Mouse (Mus musculus) kidney, adult 2 months (tissue): ENCODE results near the gene Tex44. TPM values are rescaled to one million over a fixed set of nuclear protein-coding genes. Genes with fewer than 3 reads are reported as not detected.
A peak's percentile ranks its signal among the peaks of the same experiment; 100 is the strongest.

Source experiments
- DNase-seq: peaks from one replicate; pipeline ENCODE4 v3.0.0; 2021
- H3K27ac ChIP-seq: fragments of 200-500 bp; 2 replicates; pipeline ENCODE4 v1.5.1; 2012; ENCODE audit warnings: low read depth, low read length, control low read depth, inconsistent platforms; ENCODE audit not compliant: insufficient read depth
- H3K27me3 ChIP-seq: fragments of 200-500 bp; replicated peaks from 2 replicates; pipeline ENCODE4 v1.6.1; 2012; ENCODE audit warnings: mild to moderate bottlenecking, moderate library complexity, low read length, inconsistent platforms; ENCODE audit not compliant: control insufficient read depth, insufficient read depth
- H3K36me3 ChIP-seq: fragments of 200-500 bp; 2 replicates; pipeline ENCODE4 v1.6.1; 2012; ENCODE audit warnings: mild to moderate bottlenecking, moderate library complexity, low read length, inconsistent platforms; ENCODE audit not compliant: control insufficient read depth, insufficient read depth
- H3K4me1 ChIP-seq: fragments of 200-500 bp; 2 replicates; pipeline ENCODE4 v1.6.1; 2011; ENCODE audit warnings: low read length; ENCODE audit not compliant: control insufficient read depth, insufficient read depth
- H3K4me3 ChIP-seq: fragments of 200-500 bp; 2 replicates; pipeline ENCODE4 v1.5.1; 2011; ENCODE audit warnings: mild to moderate bottlenecking, low read depth, low read length, control low read depth; ENCODE audit not compliant: insufficient read depth
- CTCF ChIP-seq: fragments of 200-500 bp; conservative IDR thresholded peaks from 2 replicates; pipeline ENCODE4 v1.5.1; 2011; ENCODE audit warnings: low read depth, mild to moderate bottlenecking, control low read depth, low read length, moderate library complexity, mixed read lengths; ENCODE audit not compliant: insufficient read depth, insufficient read length
- POLR2A ChIP-seq: fragments of 200-500 bp; IDR thresholded peaks from one replicate; pipeline ENCODE4 v1.6.1; 2011; ENCODE audit warnings: low read depth, low read length, control low read depth
- WGBS: fragments of 180-500 bp; shearing (Covaris S2); methylation state at CpG from one replicate; pipeline ENCODE4 v1.1.7; 2018; 5-methylcytosine and 5-hydroxymethylcytosine counted together
- polyA plus RNA-seq: library from polyadenylated mRNA; depleted of rRNA; stranded (reverse); fragments of >200 nt; gene quantifications from 2 replicates; pipeline ENCODE4 v1.2.3, GENCODE M21; 2012

Tex44 gene
- polyA plus RNA-seq, 1 experiment, result not detected

DNA sequence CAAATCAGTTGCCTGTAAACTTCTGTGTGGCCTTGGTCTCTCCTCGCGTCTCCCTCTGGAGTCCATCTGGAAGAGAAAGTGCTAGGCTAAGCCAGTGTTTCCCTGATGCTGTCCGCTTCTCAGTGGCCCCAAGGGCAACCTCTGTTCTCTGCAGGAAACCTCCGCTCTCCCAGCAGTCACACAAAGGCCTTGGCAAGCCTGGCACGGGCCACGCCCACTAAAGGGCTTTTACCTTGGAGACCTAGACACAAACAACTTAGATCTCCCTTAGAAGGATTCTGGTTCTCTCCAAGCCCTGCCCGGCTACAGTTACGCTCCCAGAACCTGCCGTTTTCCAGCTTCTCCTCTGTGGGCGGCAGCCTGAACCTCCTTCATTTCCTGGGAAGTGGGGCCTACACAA, 5.1 kb upstream of the Tex44 start:
- no peaks in the 10 kb centered on the region for H3K27me3 ChIP-seq
- no peaks in the 10 kb centered on the region for H3K36me3 ChIP-seq
- no peaks in the 10 kb centered on the region for H3K4me1 ChIP-seq
- no peak overlapping the region for H3K27ac ChIP-seq
- peak; percentile 31 for DNase-seq
- 51% methylated on average over 10 of the region's 10 CpGs for whole genome bisulfite sequencing
- TF ChIP-seq CTCF (no peak), POLR2A (no peak)
- H3K4me3 ChIP-seq, result no peak overlapping the region

DNA sequence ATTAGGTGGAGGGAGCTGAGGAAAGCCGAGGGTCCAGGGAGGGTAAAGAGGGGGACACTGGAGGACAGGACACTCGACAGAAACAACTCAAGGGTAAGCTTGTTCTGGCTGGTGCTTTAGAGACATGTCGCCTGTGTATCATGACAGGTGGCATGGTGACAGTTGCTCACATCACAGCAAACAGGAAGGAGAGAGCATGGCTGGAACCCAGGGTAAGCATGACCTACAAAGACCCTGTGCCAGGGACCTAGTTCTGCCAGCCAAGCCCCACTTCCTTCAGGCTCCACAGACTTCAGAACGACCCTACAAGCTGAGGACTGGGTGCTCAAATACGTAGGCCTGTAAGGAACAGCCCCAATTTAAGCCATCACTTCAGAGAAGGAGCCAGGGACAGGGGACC, 2.2 kb upstream of the Tex44 start:
- Histone ChIP-seq H3K4me1 (no peaks in the 10 kb centered on the region), H3K4me3 (no peak overlapping the region), H3K27me3 (no peaks in the 10 kb centered on the region), H3K27ac (no peak overlapping the region), H3K36me3 (no peaks in the 10 kb centered on the region)
- TF ChIP-seq POLR2A, result no peak
- TF ChIP-seq CTCF, result no peak
- no peak for DNase-seq
- WGBS, result 70% methylated on average over 5 of the region's 5 CpGs

DNA sequence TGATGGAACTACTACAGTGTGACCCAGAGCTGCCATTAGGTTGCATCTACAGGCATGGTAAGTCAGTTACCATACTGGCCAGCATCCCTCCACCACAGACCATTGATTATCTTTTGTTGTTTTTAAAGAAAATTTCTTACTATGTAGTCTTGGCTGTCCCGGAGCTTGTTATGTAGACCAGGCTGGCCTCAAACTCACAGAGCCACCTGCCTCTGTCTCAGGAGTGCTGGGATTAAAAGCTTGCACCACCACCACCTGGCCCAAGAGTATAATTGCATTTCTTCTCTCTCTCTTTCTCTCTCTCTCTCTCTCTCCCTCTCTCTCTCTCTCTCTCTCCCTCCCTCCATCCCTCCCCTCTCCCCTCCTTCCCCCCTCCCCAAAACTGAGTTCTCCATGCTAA, 1.8 kb upstream of the Tex44 start:
- no peak for TF ChIP-seq POLR2A
- TF ChIP-seq CTCF, result no peak
- Histone ChIP-seq H3K27ac (no peak overlapping the region), H3K4me3 (no peak overlapping the region), H3K4me1 (no peaks in the 10 kb centered on the region), H3K27me3 (no peaks in the 10 kb centered on the region), H3K36me3 (no peaks in the 10 kb centered on the region)
- DNase-seq, result no peak
- 77% methylated on average over 1 of the region's 1 CpGs for WGBS

DNA sequence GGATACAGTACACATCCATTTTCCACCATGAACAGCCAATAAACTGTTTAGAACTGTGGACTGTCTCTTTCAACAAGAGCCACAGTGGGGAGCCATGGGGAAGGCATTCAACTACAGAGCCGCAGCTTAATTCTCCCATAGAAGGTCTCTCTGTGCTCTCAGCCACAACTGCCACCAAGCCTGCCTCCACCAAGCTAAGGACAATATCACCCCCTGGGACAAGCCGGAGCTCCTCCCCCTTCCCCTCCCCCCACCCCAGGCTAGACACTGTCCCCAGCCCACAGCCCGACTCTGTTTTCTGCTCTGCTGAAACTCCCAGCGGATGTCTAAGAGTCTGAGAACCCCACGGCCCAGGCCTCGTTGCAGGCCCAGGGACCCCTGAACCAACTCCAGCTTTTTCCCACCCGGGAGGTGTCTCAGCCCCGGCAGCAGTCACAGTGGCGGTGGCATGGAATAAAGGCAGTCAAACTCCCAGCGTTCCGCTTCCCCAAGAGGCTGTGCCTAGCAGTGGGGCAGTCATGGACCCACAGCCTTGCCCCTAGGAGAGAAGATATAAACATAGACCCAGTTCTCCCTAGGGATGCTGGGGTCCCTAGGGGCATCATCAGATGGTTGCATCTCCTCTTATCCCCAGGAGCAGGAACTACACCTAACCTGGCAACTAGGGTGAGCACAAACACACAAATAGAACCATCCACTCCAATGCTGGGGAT, 1.1 kb upstream of the Tex44 start:
- 49% methylated on average over 11 of the region's 11 CpGs for WGBS
- no peak for DNase-seq
- H3K4me1 ChIP-seq, result no peaks in the 10 kb centered on the region

DNA sequence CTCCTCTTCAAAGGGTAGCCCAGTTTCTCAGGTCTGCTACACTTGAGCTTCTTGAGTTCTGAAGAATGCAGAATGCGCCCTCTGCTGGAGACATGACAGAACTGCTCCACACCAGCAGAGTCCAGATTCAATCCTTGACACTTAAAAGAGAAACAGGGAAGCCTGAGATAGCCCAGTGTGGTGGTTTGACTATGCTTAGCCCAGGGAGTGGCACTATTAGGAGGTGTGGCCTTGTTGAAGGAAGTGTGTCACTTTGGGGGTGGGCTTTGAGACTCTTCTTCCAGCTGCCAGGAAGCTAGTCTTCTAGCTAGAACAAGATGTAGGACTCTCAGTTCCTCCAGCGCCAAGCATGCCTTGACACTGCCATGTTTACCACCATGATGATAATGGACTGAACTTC, 3.9 kb downstream of the Tex44 start:
- DNase-seq, result peak; percentile 82
- H3K4me1 ChIP-seq, result peaks cover 7% of the 10 kb centered on the region
- no peaks in the 10 kb centered on the region for H3K36me3 ChIP-seq
- WGBS, result 51% methylated on average over 2 of the region's 2 CpGs
- H3K4me3 ChIP-seq, result no peak overlapping the region
- H3K27me3 ChIP-seq, result no peaks in the 10 kb centered on the region
- H3K27ac ChIP-seq, result no peak overlapping the region
- TF ChIP-seq CTCF (peak; percentile 89), POLR2A (no peak)

More for the DNA sequence above, 1.1 kb upstream of the Tex44 start:
- Histone ChIP-seq H3K4me3 (no peak overlapping the region), H3K27me3 (no peaks in the 10 kb centered on the region), H3K36me3 (no peaks in the 10 kb centered on the region), H3K27ac (no peak overlapping the region)
- TF ChIP-seq CTCF, result no peak
- TF ChIP-seq POLR2A, result no peak

DNA sequence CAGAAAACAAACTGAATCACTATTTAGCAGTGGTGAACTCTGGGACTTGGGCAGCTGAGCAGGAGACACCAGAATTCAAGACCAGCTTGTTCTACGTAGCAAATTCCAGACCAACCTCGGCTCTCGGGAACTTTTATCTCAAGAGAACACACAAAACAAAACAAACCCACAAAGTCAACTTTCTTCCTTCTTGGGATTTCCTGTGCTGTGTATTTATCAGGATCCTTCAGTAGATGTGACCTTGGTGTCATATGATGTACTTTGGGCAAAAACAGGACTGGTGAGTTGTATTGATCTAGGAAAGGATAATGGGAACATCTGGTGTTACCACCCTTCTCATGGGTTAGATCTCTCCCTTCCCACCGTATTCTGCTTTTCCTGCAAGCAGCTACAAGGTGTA, 6.6 kb downstream of the Tex44 start:
- H3K36me3 ChIP-seq, result no peaks in the 10 kb centered on the region
- WGBS, result 68% methylated on average over 4 of the region's 4 CpGs
- H3K4me3 ChIP-seq, result no peak overlapping the region
- peaks cover 21% of the 10 kb centered on the region for H3K4me1 ChIP-seq
- TF ChIP-seq POLR2A (no peak), CTCF (no peak)
- no peak for DNase-seq
- no peak overlapping the region for H3K27ac ChIP-seq
- H3K27me3 ChIP-seq, result no peaks in the 10 kb centered on the region

DNA sequence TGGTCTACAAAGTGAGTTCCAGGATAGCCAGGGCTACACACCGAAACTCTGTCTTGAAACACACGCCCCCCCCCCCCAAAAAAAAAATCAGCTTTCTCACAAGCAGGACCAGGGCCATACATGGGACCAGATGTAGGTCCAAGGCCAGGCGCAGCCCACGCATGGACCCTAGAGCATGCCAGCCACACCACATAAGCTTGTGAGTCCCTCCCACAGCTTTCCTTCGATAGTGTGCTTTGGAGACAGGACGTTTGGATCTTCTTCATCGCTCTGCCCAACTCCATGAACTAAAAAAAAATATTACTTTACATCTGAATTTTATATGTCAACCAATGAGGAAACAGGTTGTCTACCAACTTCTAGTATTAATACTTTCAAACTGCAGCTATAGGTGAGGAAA, 7.2 kb downstream of the Tex44 start:
- Histone ChIP-seq H3K36me3 (no peaks in the 10 kb centered on the region), H3K4me3 (no peak overlapping the region), H3K27me3 (no peaks in the 10 kb centered on the region), H3K27ac (no peak overlapping the region), H3K4me1 (peaks cover 22% of the 10 kb centered on the region)
- TF ChIP-seq CTCF (no peak), POLR2A (no peak)
- 77% methylated on average over 7 of the region's 7 CpGs for WGBS
- no peak for DNase-seq
